Mouse (Mus musculus): ENCODE measurements around the gene Sufu.
A peak's percentile ranks its signal among the peaks of the same experiment; 100 is the strongest.

The Sufu gene

DNA sequence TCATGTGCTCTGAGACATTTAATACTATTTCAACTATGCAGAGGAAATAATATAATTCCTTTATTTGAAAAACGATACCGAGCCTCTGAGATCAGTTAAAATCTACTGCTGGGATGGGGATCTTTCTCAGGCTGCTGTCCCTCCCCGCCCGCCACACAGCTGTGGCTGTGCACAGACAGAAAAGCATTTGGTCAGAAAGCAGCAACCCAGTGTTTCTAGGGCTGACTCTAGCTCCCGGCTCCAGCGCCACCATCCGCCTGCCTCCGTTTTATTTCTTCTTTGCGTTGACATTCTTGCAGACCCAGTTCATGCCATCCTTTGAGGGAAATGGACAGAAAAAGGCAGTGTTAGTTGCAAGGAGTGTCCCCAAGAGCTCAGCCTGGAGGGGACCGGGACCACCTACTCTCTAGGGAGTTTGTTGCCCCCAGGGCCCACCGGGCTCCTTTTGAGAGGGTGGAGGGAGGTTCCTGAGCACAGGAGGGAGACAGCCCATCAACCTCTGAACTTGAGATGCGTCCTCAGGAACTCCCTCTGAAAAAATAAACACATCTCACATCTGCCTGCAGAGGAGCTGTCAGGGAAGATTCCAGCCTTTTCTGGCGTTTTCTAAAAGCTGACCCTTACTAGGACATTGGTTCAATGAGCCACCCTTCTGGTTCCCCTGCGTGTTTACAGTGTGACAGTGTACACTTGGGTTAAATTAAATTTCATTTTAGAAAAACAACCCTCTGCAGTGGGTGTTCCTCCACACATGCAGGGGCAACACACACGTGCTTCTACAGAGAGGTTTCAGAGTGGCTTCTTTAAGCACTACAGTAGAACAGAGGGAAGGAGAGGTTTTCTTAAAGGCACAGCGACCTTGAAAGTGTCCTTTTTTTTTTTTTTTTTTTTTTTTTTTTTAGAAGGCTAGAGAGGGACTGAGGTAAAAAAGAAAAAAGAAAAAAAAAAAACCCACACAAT is 134.7 kb downstream of the Sufu start:
- DNase-seq (ENCODE audit: extremely low spot score): peak; percentile 55

GRCm38 (mm10) chr19:46532031-46532688 is 135.5 kb downstream of the Sufu start:
- peak; percentile 38 for DNase-seq (ENCODE audit: extremely low spot score)

- peak; percentile 52 for DNase-seq (ENCODE audit: extremely low spot score)
Measured at GRCm38 (mm10) chr19:46533066-46533465, 136.4 kb downstream of the Sufu start.

DNA sequence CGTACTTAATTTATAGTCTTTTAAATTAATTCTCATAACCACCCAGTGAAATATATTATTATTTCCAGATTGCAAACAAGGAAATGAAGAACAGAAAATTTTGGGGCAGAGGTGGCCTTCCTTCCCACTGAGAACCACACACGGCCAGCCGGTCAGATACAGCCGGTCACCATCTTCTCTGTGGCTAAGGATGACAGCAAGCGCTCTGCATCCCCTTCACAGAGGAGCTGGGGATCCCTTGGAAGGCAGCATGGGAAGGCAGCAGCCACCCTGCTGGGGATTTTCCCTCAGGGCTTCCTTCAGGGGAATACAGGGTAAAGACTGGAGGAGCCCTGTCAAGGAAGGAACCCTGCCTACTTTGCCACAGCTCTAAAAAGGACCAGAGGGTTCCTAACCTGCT is 136.8 kb downstream of the Sufu start:
- no peak for DNase-seq (ENCODE audit: extremely low spot score)

GRCm38 (mm10) chr19:46534542-46535098 is 137.9 kb downstream of the Sufu start:
- no peak for DNase-seq (ENCODE audit: extremely low spot score)

DNA sequence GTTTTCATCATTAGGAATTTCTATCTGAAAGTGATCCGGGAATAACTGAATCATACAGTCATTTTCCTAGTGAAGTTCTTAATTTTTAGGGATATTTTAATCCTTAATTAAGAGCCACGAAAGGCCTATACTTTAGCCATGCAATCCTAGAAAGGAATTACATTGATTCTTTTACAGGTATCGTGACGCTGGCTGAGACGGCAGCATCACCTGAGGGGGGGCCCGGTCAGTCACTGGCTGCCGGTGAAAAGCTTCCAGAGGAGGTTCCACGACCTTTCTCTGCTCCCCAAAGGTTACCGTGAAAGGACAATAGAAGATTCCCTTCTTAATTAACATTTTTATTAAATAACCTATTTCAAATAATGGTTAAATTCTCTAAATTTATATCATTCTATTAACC is 140.7 kb downstream of the Sufu start:
- DNase-seq (ENCODE audit: extremely low spot score): no peak

GRCm38 (mm10) chr19:46538213-46538612 is 141.5 kb downstream of the Sufu start:
- no peak for DNase-seq (ENCODE audit: extremely low spot score)

All from embryo, embryonic 9.5 days (tissue).